Mouse (Mus musculus): ENCODE data around the gene Ppp2r3a.

DNA sequence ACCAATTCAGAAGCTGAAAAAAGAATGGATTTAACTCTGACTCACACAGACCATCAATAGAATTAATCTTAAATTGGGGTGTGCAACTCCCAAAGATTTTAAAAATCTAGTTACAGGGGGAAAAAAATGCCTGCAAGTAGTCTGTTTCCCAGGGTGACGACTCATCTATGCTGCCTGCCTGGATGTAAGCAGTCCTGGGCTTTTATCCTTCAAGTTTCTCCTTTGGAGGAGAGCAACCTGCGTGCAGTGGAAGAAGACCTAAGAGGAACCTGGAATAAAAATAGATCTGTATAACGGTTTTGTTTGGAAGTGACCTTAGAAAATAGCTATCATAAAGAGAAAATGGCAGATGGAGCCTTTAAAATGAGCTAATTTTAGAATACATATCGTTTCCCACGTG, 179.1 kb downstream of the Ppp2r3a start:
- no peak for TF ChIP-seq GATA1 (IDR thresholded peaks at IDR 0.05; ENCODE audit: low read length)
- TF ChIP-seq TAL1 (IDR thresholded peaks at IDR 0.05; ENCODE audit: low read length): no peak
